Mouse (Mus musculus) cerebellum, postnatal 4 days (tissue): ENCODE measurements at regions not wholly inside any gene's neighbourhood (a gene's known extent, or its start where the extent isn't known, plus 50 kb on each side); places are given as distances from the start of the nearest gene placed in this dataset.
A peak's percentile ranks its signal among the peaks of the same experiment; 100 is the strongest.
"Not testable (repeated sequence)": the region's sequence is repeated elsewhere in the genome, so short reads cannot be mapped to it uniquely, and the experiment has no call there.

Experiments used
- DNase-seq, 2 experiments: peaks; one replicate each; pipeline ENCODE4 v3.0.0; 2022; ENCODE audit warnings: low spot score in 2 of 2, mixed read lengths in 1 of 2

DNA sequence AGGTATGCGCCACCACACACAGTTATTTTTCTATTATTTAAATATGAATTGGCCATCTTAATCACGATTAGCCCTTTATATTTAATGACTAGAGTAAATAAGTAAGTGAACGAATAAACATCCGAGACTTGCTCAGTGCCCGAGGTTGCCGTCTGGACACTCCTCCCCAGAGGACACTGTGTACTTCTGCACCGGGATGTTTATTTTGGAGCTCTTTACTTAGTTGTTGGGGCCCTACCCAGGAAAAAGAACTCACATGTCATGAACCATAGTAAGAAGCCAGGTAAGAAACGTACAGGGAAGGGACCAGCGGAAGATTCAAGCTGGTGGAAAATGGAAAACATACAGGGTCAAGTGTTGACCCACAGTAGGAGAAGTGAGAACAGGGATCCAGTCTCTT lies 89.0 kb downstream of the Akr1d1 start:
- DNase-seq = no peak

DNA sequence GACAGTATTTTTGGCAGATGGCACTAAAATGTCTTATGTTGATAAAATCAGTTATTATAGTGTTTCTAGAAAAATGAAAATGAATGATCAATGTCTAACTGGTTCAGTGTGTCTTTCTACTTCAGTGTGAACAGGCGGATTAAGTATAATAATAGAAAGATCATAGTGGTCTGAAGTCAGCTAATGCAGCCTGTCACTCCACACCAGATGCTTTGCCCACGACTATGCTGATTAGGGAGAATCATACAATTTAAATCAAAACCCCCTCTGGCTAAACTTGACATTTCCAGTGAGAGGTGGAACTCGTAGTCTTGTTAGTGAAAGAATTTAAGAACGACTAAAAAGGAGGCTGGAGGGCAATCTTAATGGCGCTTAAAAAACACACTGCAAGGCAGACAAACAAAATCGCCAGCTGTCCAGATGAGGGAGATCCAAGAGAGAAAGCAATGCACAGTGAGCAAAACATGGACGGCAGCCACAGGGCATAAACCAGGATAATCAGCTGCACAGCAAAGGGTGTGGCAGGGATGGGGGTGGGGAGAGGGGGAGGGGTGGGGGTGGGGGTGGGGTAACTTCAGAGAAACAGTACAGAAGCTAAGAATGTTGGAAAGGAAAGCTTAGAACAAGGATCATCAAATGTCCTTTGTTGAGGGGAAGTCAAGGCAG lies 91.5 kb downstream of the Akr1d1 start:
- DNase-seq = no peak

- no peak for DNase-seq
These were observed 92.3 kb downstream of the Akr1d1 start for GRCm38 (mm10) chr6:37622273-37622672.

- no peak for DNase-seq
These were observed 97.2 kb downstream of the Akr1d1 start for GRCm38 (mm10) chr6:37627206-37627605.

DNA sequence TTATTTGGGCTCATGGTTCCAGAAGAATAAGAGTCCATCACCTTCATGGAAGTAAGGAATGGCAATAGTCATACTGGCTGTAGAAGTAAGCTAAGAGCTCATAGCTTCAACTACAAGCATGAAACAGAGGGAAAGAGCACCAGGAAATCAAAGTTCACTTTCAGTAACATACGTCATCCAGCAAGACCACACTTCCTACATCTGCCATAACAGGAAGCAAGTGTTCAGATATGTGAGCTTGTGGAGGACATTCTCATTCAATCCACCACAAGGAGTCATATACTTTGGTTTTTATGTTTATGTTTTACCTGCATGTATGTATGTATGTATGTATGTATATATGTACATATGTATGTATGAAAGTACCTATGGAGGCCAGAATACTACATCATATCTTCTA lies 104.0 kb downstream of the Akr1d1 start:
- DNase-seq = no peak

DNA sequence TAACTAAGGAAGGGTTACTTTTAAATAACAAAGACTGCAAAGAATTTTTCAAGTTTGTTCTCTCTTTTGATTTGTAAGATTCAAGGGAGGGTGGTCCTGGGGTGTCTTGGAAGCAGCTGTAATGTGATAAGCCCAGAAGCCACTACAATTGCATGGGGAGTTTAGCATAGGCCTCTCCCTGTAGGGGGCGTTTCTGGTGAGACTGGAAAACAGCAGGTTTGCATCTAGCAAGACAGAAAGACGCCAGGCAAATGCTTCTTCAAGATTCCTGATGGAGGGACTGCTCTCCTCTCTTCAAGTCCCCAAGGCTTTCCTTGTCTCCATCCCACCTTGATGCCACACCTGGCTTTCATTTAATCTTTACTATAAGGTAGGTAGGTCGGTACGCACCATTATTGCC lies 112.1 kb downstream of the Akr1d1 start:
- no peak for DNase-seq

DNA sequence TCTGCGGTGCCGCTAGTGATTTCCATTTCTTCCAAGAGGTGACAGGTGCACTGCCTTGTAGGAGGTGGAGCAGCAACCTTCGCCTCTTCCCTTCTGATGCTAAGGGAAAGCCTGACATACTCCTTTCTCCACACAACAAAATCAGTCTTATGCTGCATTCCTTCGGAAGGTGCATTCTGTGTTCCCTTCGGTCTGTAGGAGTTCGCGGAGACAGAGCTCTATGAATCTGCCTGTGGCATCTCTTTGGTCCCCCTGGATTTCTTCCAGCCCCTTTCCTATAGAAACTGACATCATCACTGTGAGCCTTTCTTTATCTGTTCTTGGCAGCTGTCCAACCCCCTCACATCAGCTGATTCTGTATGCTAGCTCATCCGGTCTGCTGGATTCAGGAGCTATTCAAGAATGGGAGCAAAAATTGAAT lies 112.7 kb downstream of the Akr1d1 start:
- peak in 1 of 2 experiments; percentile 68 for DNase-seq

DNA sequence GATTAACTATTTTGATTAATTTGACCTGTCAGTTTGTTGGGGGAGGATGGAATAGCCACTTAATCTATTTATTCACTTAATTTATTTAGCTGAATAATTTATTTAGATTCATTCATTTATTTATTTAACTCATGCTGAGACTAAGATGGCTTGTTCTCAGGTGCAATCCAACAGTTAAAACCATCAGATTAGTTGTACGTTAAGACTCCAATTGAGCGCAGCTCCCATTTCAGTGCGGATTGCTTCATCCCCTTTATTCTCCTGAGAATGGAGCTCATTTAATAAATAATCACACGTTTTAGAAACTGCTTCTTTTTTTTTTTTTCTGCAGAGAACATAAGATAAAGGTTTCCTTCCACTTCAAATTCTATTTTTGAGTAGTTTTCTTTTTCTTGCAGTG lies 113.2 kb downstream of the Akr1d1 start:
- DNase-seq = no peak

- no peak for DNase-seq
These were observed 113.7 kb downstream of the Akr1d1 start for GRCm38 (mm10) chr6:37643718-37644117.

- DNase-seq = no peak
These were observed 115.6 kb downstream of the Akr1d1 start for GRCm38 (mm10) chr6:37645551-37645950.

- not testable (repeated sequence) for DNase-seq
These were observed 127.3 kb downstream of the Akr1d1 start for GRCm38 (mm10) chr6:37657300-37657699.

DNA sequence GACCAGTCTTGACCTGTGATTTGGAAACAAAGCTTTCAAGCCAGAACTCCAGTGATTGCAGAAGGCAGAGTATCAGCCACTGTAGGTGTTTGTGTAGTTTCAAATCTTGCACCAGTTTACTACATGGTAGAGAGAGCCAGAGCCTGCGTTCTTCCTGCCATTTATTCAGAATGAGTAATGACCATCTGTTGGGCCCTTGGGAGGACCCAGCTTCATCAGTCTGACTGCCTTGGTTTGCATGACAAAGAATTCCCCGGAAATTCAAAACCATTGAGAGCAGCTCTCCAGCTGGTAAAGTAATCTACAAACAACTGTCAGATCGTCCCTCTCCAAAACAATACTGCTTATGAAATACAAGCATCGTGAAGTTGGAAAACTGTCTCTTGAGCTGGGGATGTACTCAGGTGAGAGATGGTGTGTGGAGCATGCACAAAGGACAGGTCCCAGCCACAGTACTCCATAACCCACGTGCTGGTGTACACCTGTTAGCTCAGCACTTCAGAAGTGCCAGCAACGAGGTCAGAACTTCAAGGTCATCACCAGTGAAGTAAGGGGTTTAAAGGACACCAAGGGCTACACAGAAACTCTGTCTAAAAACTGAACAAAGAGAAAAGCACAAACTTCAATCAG lies 128.2 kb downstream of the Akr1d1 start:
- DNase-seq = no peak

DNA sequence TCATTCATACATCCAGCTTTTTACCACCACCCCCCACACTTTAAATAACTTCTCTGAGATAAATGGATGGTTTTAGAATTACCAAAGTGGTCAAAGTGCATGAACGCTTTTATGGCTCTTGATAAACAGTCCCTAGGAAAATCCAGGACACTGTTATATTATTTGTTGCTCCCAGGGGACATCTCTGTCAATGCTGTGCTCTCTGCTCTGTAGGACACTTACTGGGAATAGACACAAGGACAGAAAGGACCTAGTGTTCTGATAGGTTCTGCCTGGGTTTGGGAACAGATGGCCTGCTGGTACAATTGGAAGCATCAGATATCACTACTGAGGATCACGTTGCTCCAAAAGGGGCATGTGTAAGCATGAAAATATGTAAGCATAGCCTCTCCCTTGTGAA lies 132.8 kb downstream of the Akr1d1 start:
- no peak for DNase-seq

- DNase-seq = no peak
These were observed 135.6 kb downstream of the Akr1d1 start for GRCm38 (mm10) chr6:37665576-37665975.

GRCm38 (mm10) chr6:37669407-37669806 lies 139.4 kb downstream of the Akr1d1 start:
- no peak for DNase-seq

- DNase-seq = no peak
These were observed 140.7 kb downstream of the Akr1d1 start for GRCm38 (mm10) chr6:37670701-37671100.

- no peak for DNase-seq
These were observed 149.9 kb downstream of the Akr1d1 start for GRCm38 (mm10) chr6:37679871-37680270.

- DNase-seq = not testable (repeated sequence)
These were observed 151.4 kb downstream of the Akr1d1 start for GRCm38 (mm10) chr6:37681331-37681730.

- DNase-seq = no peak
These were observed 156.1 kb downstream of the Akr1d1 start for GRCm38 (mm10) chr6:37686094-37686493.

- DNase-seq = no peak
These were observed 159.1 kb downstream of the Akr1d1 start for GRCm38 (mm10) chr6:37688866-37689617.

DNA sequence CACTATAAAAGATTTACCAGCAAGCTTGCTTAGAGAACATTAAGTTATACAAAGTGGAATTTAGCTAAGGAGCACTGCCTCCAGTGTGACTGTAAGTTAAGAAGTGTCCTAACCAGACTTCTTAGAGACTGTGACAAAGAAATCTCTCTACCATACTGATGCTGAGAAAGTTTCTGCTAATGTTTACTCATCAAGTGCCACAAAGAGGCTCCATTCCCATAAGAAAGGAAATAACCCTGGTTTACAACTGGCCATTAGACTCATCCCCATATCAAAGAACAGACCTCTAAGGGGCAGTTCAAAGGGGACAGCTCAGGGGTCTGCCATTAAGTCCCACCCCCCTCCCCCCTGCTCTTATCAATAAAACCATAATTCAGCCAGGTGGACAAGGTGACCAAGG lies 159.7 kb downstream of the Akr1d1 start:
- no peak for DNase-seq

DNA sequence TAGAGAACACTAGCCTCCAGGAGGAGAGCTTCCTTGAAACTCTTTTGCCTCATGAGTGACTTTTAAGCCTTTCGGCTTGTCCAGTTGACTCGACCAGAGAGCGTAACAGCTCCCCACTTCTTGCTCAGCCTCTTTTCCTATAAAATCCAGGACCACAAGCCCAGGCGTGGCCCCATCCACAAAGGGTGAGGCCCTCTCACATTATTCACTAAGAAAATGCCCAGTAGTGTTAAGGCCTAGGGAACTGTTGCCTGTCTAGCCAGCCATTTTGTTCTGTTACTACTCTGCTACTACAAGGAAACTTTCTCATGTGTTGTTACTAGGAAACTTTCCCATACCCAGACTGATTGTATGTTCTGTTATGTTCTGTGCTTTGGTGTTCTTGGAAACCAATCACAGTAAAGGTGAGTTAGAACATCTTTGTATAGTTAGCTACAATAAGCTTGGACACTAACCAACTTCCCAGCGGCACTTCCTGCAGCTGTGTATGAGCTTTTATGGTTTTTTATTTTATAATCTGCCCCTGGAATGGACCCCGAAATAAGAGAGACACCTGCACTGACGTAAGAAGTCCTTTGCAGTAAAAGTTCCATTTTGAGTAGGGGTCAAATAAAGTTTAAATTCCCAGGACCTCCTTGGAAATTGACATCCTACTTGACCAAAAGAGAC lies 162.1 kb downstream of the Akr1d1 start:
- no peak for DNase-seq
